Comparison of ENCODE assay signal across 10 mouse cellular contexts in genomic region chr2:52211358-52211899, GRCm38 (mm10).
DNase-seq lines count a peak whose midpoint lies in the region; ATAC-seq and TF ChIP-seq lines count a peak whose summit lies in the region.
"Had no signal": no experiment of that assay in that cellular context is flagged by ENCODE, and none has a peak within 500 bp of the region (broad histone marks: within the 10 kb centered on the region; RNA-seq: fewer than 3 reads in every experiment).

No protein-coding gene starts in this region.

- 54% methylated on average over 5 of the region's 5 CpGs for WGBS in heart, embryonic 10.5 days
- 57% methylated on average over 5 of the region's 5 CpGs for WGBS in midbrain, postnatal 0 days
- WGBS in midbrain, embryonic 16.5 days: 64% methylated on average over 5 of the region's 5 CpGs

- no peak overlapping the region for H3K4me3 ChIP-seq in heart, embryonic 10.5 days
- no peak overlapping the region for H3K4me3 ChIP-seq in midbrain, postnatal 0 days (ENCODE audit: low read depth, low read length)
- no peak overlapping the region for H3K4me3 ChIP-seq in midbrain, embryonic 16.5 days (ENCODE audit: low read depth, low read length)
- H3K4me3 ChIP-seq: gastrocnemius, adult 2 months had no signal

- no peaks in the 10 kb centered on the region for H3K27me3 ChIP-seq in heart, embryonic 10.5 days (ENCODE audit: insufficient read depth, poor library complexity, severe bottlenecking)
- no peaks in the 10 kb centered on the region for H3K27me3 ChIP-seq in midbrain, postnatal 0 days (ENCODE audit: insufficient read depth, low read length)
- H3K27me3 ChIP-seq in midbrain, embryonic 16.5 days (ENCODE audit: control insufficient read depth, insufficient read depth, low read depth, low read length): no peaks in the 10 kb centered on the region

- H3K4me2 ChIP-seq in midbrain, postnatal 0 days (ENCODE audit: low read depth, low read length, poor library complexity, severe bottlenecking): no peak overlapping the region
- H3K4me2 ChIP-seq in midbrain, embryonic 16.5 days (ENCODE audit: low read length): no peak overlapping the region

- H3K4me1 ChIP-seq in heart, embryonic 10.5 days: no peaks in the 10 kb centered on the region
- no peaks in the 10 kb centered on the region for H3K4me1 ChIP-seq in midbrain, postnatal 0 days (ENCODE audit: insufficient read depth, low read length)
- H3K4me1 ChIP-seq in midbrain, embryonic 16.5 days (ENCODE audit: control insufficient read depth, insufficient read depth, low read length): no peaks in the 10 kb centered on the region

- H3K27ac ChIP-seq in heart, embryonic 10.5 days: no peak overlapping the region
- no peak overlapping the region for H3K27ac ChIP-seq in midbrain, postnatal 0 days (ENCODE audit: low read depth, low read length)
- no peak overlapping the region for H3K27ac ChIP-seq in midbrain, embryonic 16.5 days (ENCODE audit: low read length)
- H3K27ac ChIP-seq: gastrocnemius, adult 2 months had no signal

- ATAC-seq in midbrain, postnatal 0 days (ENCODE audit: low FRiP score): no peak
- ATAC-seq in midbrain, embryonic 16.5 days: no peak

- no peak overlapping the region for H3K9ac ChIP-seq in midbrain, postnatal 0 days (replicated peaks; ENCODE audit: low read length, poor library complexity, severe bottlenecking)
- H3K9ac ChIP-seq in midbrain, embryonic 16.5 days (ENCODE audit: low read depth, low read length): no peak overlapping the region

- no peaks in the 10 kb centered on the region for H3K36me3 ChIP-seq in heart, embryonic 10.5 days
- no peaks in the 10 kb centered on the region for H3K36me3 ChIP-seq in midbrain, postnatal 0 days (ENCODE audit: insufficient read depth, low read length)
- no peaks in the 10 kb centered on the region for H3K36me3 ChIP-seq in midbrain, embryonic 16.5 days (ENCODE audit: control insufficient read depth, insufficient read depth, low read length)

- TF ChIP-seq CTCF in midbrain, postnatal 0 days (IDR thresholded peaks at IDR 0.05): no peak

- no peaks in the 10 kb centered on the region for H3K9me3 ChIP-seq in heart, embryonic 10.5 days
- no peaks in the 10 kb centered on the region for H3K9me3 ChIP-seq in midbrain, postnatal 0 days (ENCODE audit: low read length)
- no peaks in the 10 kb centered on the region for H3K9me3 ChIP-seq in midbrain, embryonic 16.5 days (replicated peaks; ENCODE audit: control insufficient read depth, low read length, poor library complexity, severe bottlenecking)

- DNase-seq in heart, postnatal 4 days: peak; percentile 23
- no peak for DNase-seq in heart, embryonic 10.5 days (ENCODE audit: low spot score)
- DNase-seq in midbrain, postnatal 0 days (ENCODE audit: low spot score): peak; percentile 31
- peak; percentile 30 for DNase-seq in embryo, embryonic 10.5 days (ENCODE audit: low spot score)
- peak; percentile 10 for DNase-seq in mesoderm, embryonic 11.5 days (ENCODE audit: low read depth, low spot score)
- no peak for DNase-seq in thymus, postnatal 4 days
- DNase-seq in urinary bladder, adult 2 months (ENCODE audit: low spot score): no peak
- DNase-seq: gastrocnemius, adult 2 months; thymus, postnatal 36 days had no signal

Comparison
In these comparisons a context has a peak if more than half of its experiments do, and no peak if none do; other contexts are left out.
1. DNase-seq: peak in heart, postnatal 4 days (single experiment), midbrain, postnatal 0 days (single experiment), embryo, embryonic 10.5 days (single experiment) and mesoderm, embryonic 11.5 days (single experiment); none in heart, embryonic 10.5 days (single experiment), thymus, postnatal 4 days (single experiment) and urinary bladder, adult 2 months (single experiment).